Mouse (Mus musculus): Measurements from ENCODE around the gene Nedd9.

The Nedd9 gene

GRCm38 (mm10) chr13:41486606-41487408 lies at the start of gene Nedd9:
TSS of gene Nedd9 (minus strand) at chr13:41487362.
- DNase-seq, result peak; percentile 60 to 72

GRCm38 (mm10) chr13:41532625-41533024 lies 45.5 kb upstream of the Nedd9 start:
- no peak for DNase-seq

GRCm38 (mm10) chr13:41530326-41530725 lies 43.2 kb upstream of the Nedd9 start:
- DNase-seq, result no peak

- DNase-seq, result no peak
These were observed 37.0 kb upstream of the Nedd9 start for GRCm38 (mm10) chr13:41524208-41524607.

GRCm38 (mm10) chr13:41521296-41521695 lies 34.1 kb upstream of the Nedd9 start:
- DNase-seq, result no peak

- DNase-seq, result no peak
These were observed 33.5 kb upstream of the Nedd9 start for GRCm38 (mm10) chr13:41520549-41521161.

GRCm38 (mm10) chr13:41519792-41520191 lies 32.6 kb upstream of the Nedd9 start:
- no peak for DNase-seq

- peak; percentile 12 to 21 for DNase-seq
These were observed 30.0 kb upstream of the Nedd9 start for GRCm38 (mm10) chr13:41517193-41517592.

- no peak for DNase-seq
These were observed 28.6 kb upstream of the Nedd9 start for GRCm38 (mm10) chr13:41515749-41516148.

- no peak for DNase-seq
These were observed 27.8 kb upstream of the Nedd9 start for GRCm38 (mm10) chr13:41514918-41515317.

- no peak for DNase-seq
These were observed 26.3 kb upstream of the Nedd9 start for GRCm38 (mm10) chr13:41513456-41513855.

- no peak for DNase-seq
These were observed 25.1 kb upstream of the Nedd9 start for GRCm38 (mm10) chr13:41512243-41512642.

- peak in 1 of 2 experiments; percentile 37 for DNase-seq
These were observed 23.7 kb upstream of the Nedd9 start for GRCm38 (mm10) chr13:41510631-41511419.

- DNase-seq, result no peak
These were observed 18.4 kb upstream of the Nedd9 start for GRCm38 (mm10) chr13:41505594-41505993.

GRCm38 (mm10) chr13:41504997-41505396 lies 17.8 kb upstream of the Nedd9 start:
- DNase-seq, result no peak

- no peak for DNase-seq
These were observed 17.3 kb upstream of the Nedd9 start for GRCm38 (mm10) chr13:41504448-41504847.

GRCm38 (mm10) chr13:41502917-41503301 lies 15.7 kb upstream of the Nedd9 start:
- DNase-seq, result no peak

GRCm38 (mm10) chr13:41502136-41502916 lies 15.2 kb upstream of the Nedd9 start:
- no peak for DNase-seq

GRCm38 (mm10) chr13:41500793-41501192 lies 13.6 kb upstream of the Nedd9 start:
- DNase-seq, result no peak

- DNase-seq, result no peak
These were observed 11.5 kb upstream of the Nedd9 start for GRCm38 (mm10) chr13:41498611-41499121.

- no peak for DNase-seq
These were observed 7.5 kb upstream of the Nedd9 start for GRCm38 (mm10) chr13:41494681-41495080.

GRCm38 (mm10) chr13:41491981-41492702 lies 5.0 kb upstream of the Nedd9 start:
- DNase-seq, result no peak
